ENCODE assay signal across 22 mouse cellular contexts in the genomic region with DNA sequence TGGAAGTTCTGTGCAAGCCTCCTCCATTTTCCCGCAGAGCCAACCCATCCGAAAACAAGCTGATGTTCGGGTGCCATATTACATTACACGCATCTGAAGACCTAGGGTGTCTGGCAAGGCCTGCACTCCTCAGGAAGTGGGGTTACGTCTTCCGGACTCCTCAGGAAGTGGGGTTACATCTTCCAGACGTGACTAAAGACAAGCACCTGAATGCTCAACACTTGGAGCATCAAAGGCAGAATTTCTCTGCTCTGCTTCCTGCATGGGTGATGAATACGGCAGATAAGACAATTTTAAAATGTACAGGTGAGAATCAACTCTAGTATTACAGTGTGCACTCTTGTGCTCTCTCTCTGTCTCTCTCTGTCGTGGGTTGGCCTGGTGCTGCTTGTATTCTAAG. TPM values are rescaled to one million over a fixed set of nuclear protein-coding genes. Genes with fewer than 3 reads are reported as not detected.
DNase-seq lines count a peak whose midpoint lies in the region; ATAC-seq and TF ChIP-seq lines count a peak whose summit lies in the region.
"Had no signal": no experiment of that assay in that cellular context is flagged by ENCODE, and none has a peak within 500 bp of the region (broad histone marks: within the 10 kb centered on the region; RNA-seq: fewer than 3 reads in every experiment).

No protein-coding gene starts in this region.

- H3K27ac ChIP-seq in heart, postnatal 0 days (ENCODE audit: low read depth) = peak overlapping the region; percentile 55; the same call in 1 of the 2 replicates
- H3K27ac ChIP-seq: embryonic facial prominence, embryonic 13.5 days; heart, embryonic 10.5 days; hindbrain, embryonic 13.5 days; intestine, embryonic 15.5 days; kidney, postnatal 0 days; stomach, embryonic 15.5 days had no signal

- H3K36me3 ChIP-seq in heart, postnatal 0 days (replicated peaks; ENCODE audit: control insufficient read depth, insufficient read depth, low read length) = no peaks in the 10 kb centered on the region
- H3K36me3 ChIP-seq: embryonic facial prominence, embryonic 13.5 days; heart, embryonic 10.5 days; hindbrain, embryonic 13.5 days; intestine, embryonic 15.5 days; stomach, embryonic 15.5 days had no signal

- no peaks in the 10 kb centered on the region for H3K4me1 ChIP-seq in heart, postnatal 0 days (ENCODE audit: control insufficient read depth, insufficient read depth)
- H3K4me1 ChIP-seq: embryonic facial prominence, embryonic 13.5 days; heart, embryonic 10.5 days; intestine, embryonic 15.5 days; stomach, embryonic 15.5 days had no signal

- H3K4me2 ChIP-seq in heart, postnatal 0 days (ENCODE audit: low read depth, low read length) = no peak overlapping the region
- H3K4me2 ChIP-seq: embryonic facial prominence, embryonic 13.5 days; hindbrain, embryonic 13.5 days; intestine, embryonic 15.5 days; stomach, embryonic 15.5 days had no signal

- H3K9ac ChIP-seq in heart, postnatal 0 days (replicated peaks; ENCODE audit: low read depth, low read length) = no peak overlapping the region
- H3K9ac ChIP-seq: embryonic facial prominence, embryonic 13.5 days; hindbrain, embryonic 13.5 days; intestine, embryonic 15.5 days; liver, postnatal 0 days; stomach, embryonic 15.5 days had no signal

- H3K4me3 ChIP-seq in heart, postnatal 0 days (ENCODE audit: low read depth, low read length) = no peak overlapping the region
- H3K4me3 ChIP-seq: embryonic facial prominence, embryonic 13.5 days; heart, embryonic 10.5 days; hindbrain, embryonic 13.5 days; intestine, embryonic 15.5 days; stomach, embryonic 15.5 days had no signal

- TF ChIP-seq EP300 in heart, postnatal 0 days (IDR thresholded peaks at IDR 0.05; ENCODE audit: low read depth) = no peak

- no peak for DNase-seq in heart, postnatal 0 days (ENCODE audit: low spot score)
- no peak for DNase-seq in heart, adult 18-20 months
- DNase-seq in naive thymus-derived CD4-positive, alpha-beta T cell, adult 2 months (ENCODE audit: low read depth) = peak; percentile 87
- peak; percentile 74 for DNase-seq in thymus, postnatal 25 days
- DNase-seq in cerebellum, adult 9-11 months = no peak
- no peak for DNase-seq in right cerebral cortex, postnatal 10 days (ENCODE audit: low spot score in 2 of 2)
- DNase-seq in right cerebral cortex, postnatal 25 days = no peak
- DNase-seq: adrenal gland, adult 8-10 months; cerebellum, adult 9-10 months; gastrocnemius, postnatal 36 days; heart, postnatal 10 days; liver, postnatal 0 days; lung, postnatal 10 days had no signal

- no peak for TF ChIP-seq CTCF in heart, postnatal 0 days (IDR thresholded peaks at IDR 0.05; ENCODE audit: low read depth)

- 0 out of 2 replicates have a peak, but pooled peaks cover 6% of the 10 kb centered on the region for H3K9me3 ChIP-seq in heart, postnatal 0 days (replicated peaks; ENCODE audit: control insufficient read depth, low read length)
- H3K9me3 ChIP-seq: embryonic facial prominence, embryonic 13.5 days; heart, embryonic 10.5 days; intestine, embryonic 15.5 days; stomach, embryonic 15.5 days had no signal

- WGBS in heart, postnatal 0 days = 73% methylated on average over 9 of the region's 9 CpGs

- ATAC-seq in heart, postnatal 0 days (ENCODE audit: insufficient read depth, low read depth) = no peak
- peak; percentile 93 for ATAC-seq in activated CD4-positive, CD25-positive, alpha-beta regulatory T cell, adult 4 months
- ATAC-seq: forebrain, embryonic 14.5 days; intestine, embryonic 15.5 days; liver, postnatal 0 days; midbrain, embryonic 16.5 days had no signal

- H3K27me3 ChIP-seq in heart, postnatal 0 days (ENCODE audit: control insufficient read depth, insufficient read depth, low read length) = no peaks in the 10 kb centered on the region
- H3K27me3 ChIP-seq: embryonic facial prominence, embryonic 13.5 days; hindbrain, embryonic 13.5 days; intestine, embryonic 15.5 days; stomach, embryonic 15.5 days had no signal

RNA-seq across cellular contexts. Expression of gene Bicdl1, which starts 23.4 kb away (rescaled TPM):
- total RNA-seq in heart, postnatal 0 days (2014; rRNA removed; ENCODE audit: low replicate concordance) = 6.9 and 10.7 TPM in 2 replicates
- 9.0 and 9.6 TPM in 2 replicates for polyA plus RNA-seq in heart, postnatal 0 days (2015; fragmentation: Nextera tagmentation; extraction: Ambion mirVana)
- total RNA-seq in heart, adult 18-20 months (2021) = 1 to 10 TPM; 8.0 to 8.3 TPM
- polyA plus RNA-seq in activated CD4-positive, CD25-positive, alpha-beta regulatory T cell, adult 4 months (2017; shearing (Covaris generic)) = 10 to 100 TPM; 11.5 to 13.5 TPM

Comparison
In these comparisons a context has a peak if more than half of its experiments do, and no peak if none do; other contexts are left out.
1. DNase-seq: peak in naive thymus-derived CD4-positive, alpha-beta T cell, adult 2 months (single experiment) and thymus, postnatal 25 days (single experiment); none in heart, postnatal 0 days (single experiment), heart, adult 18-20 months (0 of 2), cerebellum, adult 9-11 months (single experiment), right cerebral cortex, postnatal 10 days (0 of 2) and right cerebral cortex, postnatal 25 days (single experiment).